Mouse (Mus musculus): ENCODE data around the gene Ess2. TPM values are rescaled to one million over a fixed set of nuclear protein-coding genes. Genes with fewer than 3 reads are reported as not detected.

Gene Ess2
- total RNA-seq (2023): 10 to 100 TPM; 19.6 to 19.9 TPM

GRCm38 (mm10) chr16:17911052-17911595 is at the start of gene Ess2:
Ess2 (minus strand) TSS chr16:17911348.

GRCm38 (mm10) chr16:17928087-17928580 is 17.0 kb upstream of the Ess2 start, which contains the start of gene Slc25a1:
Slc25a1 (minus strand) TSS chr16:17928219.

GRCm38 (mm10) chr16:17914307-17915249 is 3.4 kb upstream of the Ess2 start, which contains the start of gene Gsc2:
Gsc2 (minus strand) TSS chr16:17915059.

GRCm38 (mm10) chr16:17898462-17898861 is 12.7 kb downstream of the Ess2 start, which contains the start of the genes Dgcr2 and Tssk2:
Dgcr2 (minus strand) TSS chr16:17898562.
Tssk2 (plus strand) TSS chr16:17898637.

GRCm38 (mm10) chr16:17893923-17894322 is 17.2 kb downstream of the Ess2 start, which contains the start of gene Tssk1:
Tssk1 (plus strand) TSS chr16:17894223.

GRCm38 (mm10) chr16:17891567-17891959 is 19.6 kb downstream of the Ess2 start, which contains the start of gene Gm20518:
Gm20518 (minus strand) TSS chr16:17891671.

Other genes with a start within 250 kb of the Ess2 start
- gene Med15, start 178.5 kb downstream of the Ess2 start, total RNA-seq (2023): 10 to 100 TPM; 72.6 to 88.4 TPM
- 10 to 100 TPM; 12.4 to 15.8 TPM for gene Klhl22, start 151.7 kb downstream of the Ess2 start, total RNA-seq (2023)
- under 1 TPM; 0.31 to 0.59 TPM for gene Scarf2, start 114.1 kb downstream of the Ess2 start, total RNA-seq (2023)
- not detected for gene B830017H08Rik, start 78.2 kb downstream of the Ess2 start, total RNA-seq (2023)
- gene Car15, start 73.0 kb downstream of the Ess2 start, total RNA-seq (2023): 1 to 10 TPM; 3.7 to 6.8 TPM
- gene Gm20518, start 19.7 kb downstream of the Ess2 start, total RNA-seq (2023): under 1 TPM; 0.33 to 0.73 TPM
- not detected for gene Tssk1, start 17.1 kb downstream of the Ess2 start, total RNA-seq (2023)
- 10 to 100 TPM; 40.7 to 40.8 TPM for gene Dgcr2, start 12.8 kb downstream of the Ess2 start, total RNA-seq (2023)
- gene Tssk2, start 12.7 kb downstream of the Ess2 start, total RNA-seq (2023): not detected
- not detected for gene Gsc2, start 3.7 kb upstream of the Ess2 start, total RNA-seq (2023)
- 10 to 100 TPM; 16.1 to 18.1 TPM for gene Slc25a1, start 16.9 kb upstream of the Ess2 start, total RNA-seq (2023)
- 1 to 10 TPM in 1 of 2 experiments, not detected in 1; 1.5 TPM for gene Vpreb2, start 69.1 kb upstream of the Ess2 start, total RNA-seq (2023)
- gene Dgcr6, start 141.5 kb upstream of the Ess2 start, total RNA-seq (2023): 1 to 10 TPM; 6.6 to 8.2 TPM
- gene Prodh, start 178.9 kb upstream of the Ess2 start, total RNA-seq (2023): 10 to 100 TPM in 1 of 2 experiments, 1 to 10 TPM in 1; 9.4 to 10.1 TPM
- gene Rtn4r, start 216.3 kb upstream of the Ess2 start, total RNA-seq (2023): under 1 TPM; 0.53 to 0.62 TPM

Measured in neutrophil, adult 83 days (primary cell).